ENCODE assay signal across 26 mouse cellular contexts in genomic region chr6:99840823-99841222, GRCm38 (mm10).
"Had no signal": no experiment of that assay in that cellular context is flagged by ENCODE, and none has a peak within 500 bp of the region (broad histone marks: within the 10 kb centered on the region; RNA-seq: fewer than 3 reads in every experiment).

No protein-coding gene starts in this region.

- H3K36me3 ChIP-seq: heart, embryonic 10.5 days; heart, embryonic 12.5 days; hindbrain, embryonic 10.5 days; hindbrain, embryonic 13.5 days; hindbrain, embryonic 15.5 days; kidney, embryonic 15.5 days; limb, embryonic 13.5 days; limb, embryonic 15.5 days; liver, embryonic 12.5 days had no signal

- H3K4me1 ChIP-seq: heart, embryonic 10.5 days; heart, embryonic 12.5 days; liver, embryonic 12.5 days had no signal

- ATAC-seq: hindbrain, postnatal 0 days; intestine, embryonic 16.5 days; liver, embryonic 12.5 days had no signal

- H3K4me3 ChIP-seq: heart, embryonic 10.5 days; heart, embryonic 12.5 days; hindbrain, embryonic 10.5 days; hindbrain, embryonic 13.5 days; hindbrain, embryonic 15.5 days; kidney, embryonic 15.5 days; limb, embryonic 13.5 days; limb, embryonic 15.5 days; liver, embryonic 12.5 days had no signal

- H3K9me3 ChIP-seq: heart, embryonic 10.5 days; heart, embryonic 12.5 days; hindbrain, embryonic 10.5 days; hindbrain, embryonic 13.5 days; hindbrain, embryonic 15.5 days; kidney, embryonic 15.5 days; limb, embryonic 13.5 days; limb, embryonic 15.5 days; liver, embryonic 12.5 days had no signal

- H3K27ac ChIP-seq: heart, embryonic 10.5 days; hindbrain, embryonic 10.5 days; hindbrain, embryonic 13.5 days; hindbrain, embryonic 15.5 days; hindbrain, postnatal 0 days; kidney, embryonic 15.5 days; kidney, postnatal 0 days; limb, embryonic 13.5 days; limb, embryonic 15.5 days; liver, embryonic 12.5 days; liver, embryonic 14.5 days had no signal

- H3K27me3 ChIP-seq: hindbrain, embryonic 15.5 days had no signal

- DNase-seq: gastrocnemius, postnatal 14 days; gastrocnemius, postnatal 36 days; heart, adult 18-20 months; heart, postnatal 10 days; heart, postnatal 4 days; kidney, adult 11 months; kidney, adult 2 months; kidney, adult 9 months; kidney, postnatal 14 days; kidney, postnatal 36 days; layer of hippocampus, adult 9-11 months; layer of hippocampus, postnatal 36 days; left cerebral cortex, postnatal 4 days had no signal
